Mouse (Mus musculus) liver, embryonic 14.5 days (tissue): ENCODE measurements at regions not wholly inside any gene's neighbourhood (a gene's known extent, or its start where the extent isn't known, plus 50 kb on each side); places are given as distances from the start of the nearest gene placed in this dataset.

Experiments
- CTCF ChIP-seq: IDR thresholded peaks from 2 replicates; pipeline ENCODE4 v1.5.1; 2016; ENCODE audit warnings: antibody characterized with exemption, low read depth, control low read depth
- EP300 ChIP-seq: IDR thresholded peaks from 2 replicates; pipeline ENCODE4 v1.6.1; 2016; ENCODE audit warnings: antibody characterized with exemption, low read depth

GRCm38 (mm10) chr16:30185707-30186106, 81.6 kb downstream of the Cpn2 start:
- no peak for TF ChIP-seq CTCF
- no peak for TF ChIP-seq EP300
